Mouse (Mus musculus) cerebellum, adult 11 months (tissue): ENCODE results near the gene Olfr1293-ps.

Experiments
- DNase-seq: peaks from one replicate; pipeline ENCODE4 v3.0.0; 2022

The Olfr1293-ps gene

DNA sequence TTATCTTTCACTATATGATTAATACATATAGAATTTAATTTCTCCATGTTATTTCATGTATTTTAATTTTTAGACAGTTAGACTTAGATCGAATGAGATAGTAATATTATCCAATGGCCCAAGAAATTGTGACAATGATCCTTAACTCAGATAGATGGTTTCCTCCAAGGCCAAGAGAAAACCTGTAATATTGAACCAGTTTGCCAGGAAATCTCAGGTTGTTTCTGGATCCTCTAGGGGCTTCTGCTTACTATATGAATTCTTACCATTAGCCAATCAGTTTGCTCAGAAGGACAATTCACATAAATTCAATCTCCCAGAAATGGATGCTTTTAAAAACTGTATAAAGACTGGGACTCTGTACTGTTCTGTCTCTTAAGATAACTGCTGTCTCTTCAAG lies at the start of gene Olfr1293-ps:
TSS of gene Olfr1293-ps (plus strand) at position 301 of the 400 bp plus-strand sequence.
- DNase-seq: no peak

GRCm38 (mm10) chr2:111480519-111480918 lies 44.5 kb upstream of the Olfr1293-ps start, which contains the start of gene Olfr1289:
TSS of gene Olfr1289 (plus strand) at chr2:111480819.
- DNase-seq: no peak

GRCm38 (mm10) chr2:111493729-111494128 lies 31.3 kb upstream of the Olfr1293-ps start, which contains the start of gene Olfr1290:
TSS of gene Olfr1290 (minus strand) at chr2:111493829.
- no peak for DNase-seq

DNA sequence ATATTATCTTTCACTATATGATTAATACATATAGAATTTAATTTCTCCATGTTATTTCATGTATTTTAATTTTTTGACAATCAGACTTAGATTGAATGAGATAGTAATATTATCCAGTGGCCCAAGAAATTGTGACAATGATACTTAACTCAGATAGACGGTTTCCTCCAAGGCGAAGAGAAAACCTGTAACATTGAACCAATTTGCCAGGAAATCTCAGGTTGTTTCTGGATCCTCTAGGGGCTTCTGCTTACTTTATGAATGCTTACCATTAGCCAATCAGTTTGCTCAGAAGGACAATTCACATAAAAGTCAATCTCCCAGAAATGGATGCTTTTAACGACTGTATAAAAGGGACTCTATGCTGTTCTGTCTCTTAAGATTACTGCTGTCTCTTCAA lies 28.1 kb upstream of the Olfr1293-ps start, which contains the start of gene Olfr1291-ps1:
TSS of gene Olfr1291-ps1 (plus strand) at position 301 of the 400 bp plus-strand sequence.
- DNase-seq: no peak

DNA sequence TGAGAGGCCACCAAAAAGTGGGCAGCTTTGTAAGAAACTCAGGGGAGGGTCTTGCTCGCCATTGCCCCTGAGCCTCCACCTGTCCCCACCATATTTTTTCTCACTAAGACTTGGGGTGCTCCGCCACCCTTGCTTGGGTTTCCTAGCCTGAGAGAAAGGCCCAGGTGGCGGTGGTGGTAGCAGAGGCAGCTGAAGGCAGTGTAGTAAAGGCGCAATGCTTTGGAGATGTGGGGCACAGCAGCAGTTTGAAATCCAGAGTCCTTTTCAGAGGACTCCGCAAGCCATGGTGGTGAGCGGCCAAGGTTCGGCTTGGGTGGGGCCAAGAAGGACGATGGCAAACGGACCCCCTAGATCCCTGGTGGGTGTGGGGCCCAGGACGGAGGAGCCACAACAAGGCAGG lies 7.6 kb upstream of the Olfr1293-ps start:
- DNase-seq: no peak

DNA sequence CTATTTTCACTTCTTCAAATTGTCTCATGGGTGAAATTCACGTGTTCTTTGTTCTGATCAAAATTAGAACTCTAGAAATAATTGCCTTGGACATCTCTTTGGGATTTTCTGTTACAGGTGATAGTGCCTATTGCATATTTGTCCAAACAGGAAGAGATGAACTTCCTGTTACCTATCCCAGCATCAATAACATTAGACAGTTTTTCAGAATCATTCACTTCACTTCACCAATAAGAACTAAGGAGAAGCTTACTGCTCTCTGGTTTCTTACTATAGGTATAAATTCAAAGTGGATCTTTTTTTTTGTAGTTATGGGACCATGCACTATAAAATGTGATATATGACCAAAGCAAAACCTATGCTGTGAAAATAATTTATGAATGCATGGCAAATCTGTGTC lies 15.2 kb downstream of the Olfr1293-ps start, which contains the start of gene Olfr1294:
TSS of gene Olfr1294 (minus strand) at position 101 of the 400 bp plus-strand sequence.
- no peak for DNase-seq

DNA sequence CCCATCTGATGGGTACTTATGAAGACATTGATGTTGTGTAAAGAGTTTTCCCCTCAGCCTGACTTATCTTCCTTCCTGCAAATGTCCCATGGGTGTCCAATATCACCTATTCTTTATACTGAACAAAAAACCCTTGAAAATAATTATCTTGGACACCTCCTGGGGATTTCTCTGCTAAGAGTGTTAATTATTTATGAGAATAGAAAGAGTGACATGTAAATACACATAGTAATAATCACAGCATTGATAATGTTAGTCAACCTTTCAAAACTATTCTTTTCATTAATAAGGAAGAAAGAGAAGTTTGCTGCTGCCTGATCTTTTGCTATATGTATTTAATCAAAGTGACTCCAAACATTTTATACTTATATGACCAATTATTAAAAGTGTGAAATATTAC lies 44.6 kb downstream of the Olfr1293-ps start, which contains the start of gene Olfr1295:
TSS of gene Olfr1295 (minus strand) at position 101 of the 400 bp plus-strand sequence.
- DNase-seq: no peak
